ENCODE assay signal across 8 mouse cellular contexts in the genomic region with DNA sequence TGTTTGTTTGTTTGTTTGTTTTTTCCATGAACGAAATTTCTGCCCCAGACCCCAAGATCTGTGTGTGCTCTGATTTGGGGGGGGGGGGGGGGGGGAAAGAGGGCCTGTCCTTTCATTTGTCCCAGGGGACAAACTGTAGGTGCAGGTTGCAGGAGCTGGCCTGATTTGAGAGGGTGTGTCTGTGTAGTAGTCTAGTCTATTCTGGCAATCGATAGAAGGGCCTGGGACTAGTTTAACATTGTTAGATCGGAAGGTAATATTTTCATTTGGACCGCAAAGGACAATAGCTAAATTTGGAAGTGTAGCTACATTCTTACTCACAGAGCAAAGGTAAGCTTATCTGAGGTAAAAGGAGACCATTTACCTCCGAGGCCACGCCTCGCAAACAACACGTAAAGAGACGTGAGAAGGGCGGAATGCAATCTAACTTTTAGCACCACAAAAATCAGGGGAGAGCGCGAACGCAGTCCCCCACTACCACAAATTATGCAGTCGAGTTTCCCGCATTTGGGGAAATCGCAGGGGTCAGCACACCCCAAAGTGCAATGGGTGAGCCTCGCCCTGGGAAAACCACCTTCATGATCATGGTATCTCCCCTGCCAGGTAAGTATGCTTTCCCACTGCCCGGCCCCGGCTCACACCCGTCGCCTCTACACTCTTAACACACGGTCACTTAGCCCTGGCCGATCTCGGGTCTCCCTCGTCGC.
A peak's percentile ranks its signal among the peaks of the same experiment; 100 is the strongest.
DNase-seq lines count a peak whose midpoint lies in the region; ATAC-seq and TF ChIP-seq lines count a peak whose summit lies in the region.
"Not testable (repeated sequence)": the region's sequence is repeated elsewhere in the genome, so short reads cannot be mapped to it uniquely, and the experiment has no call there.

No protein-coding gene starts in this region.

- H3K27me3 ChIP-seq in embryonic facial prominence, embryonic 15.5 days: peaks cover 20% of the 10 kb centered on the region
- H3K27me3 ChIP-seq in heart, embryonic 11.5 days (ENCODE audit: control insufficient read depth, insufficient read depth, low read length); limb, embryonic 11.5 days (ENCODE audit: control insufficient read depth, insufficient read depth, low read length); neural tube, embryonic 11.5 days (ENCODE audit: control insufficient read depth, insufficient read depth, low read length); stomach, postnatal 0 days (ENCODE audit: control insufficient read depth, insufficient read depth, low read length): not testable (repeated sequence)
- H3K27me3 ChIP-seq in intestine, embryonic 14.5 days (replicated peaks; ENCODE audit: control insufficient read depth, insufficient read depth, low read length): peaks cover 16% of the 10 kb centered on the region
- H3K27me3 ChIP-seq in liver, embryonic 15.5 days: peaks cover 24% of the 10 kb centered on the region

- not testable (repeated sequence) for H3K4me3 ChIP-seq in embryonic facial prominence, embryonic 15.5 days (replicated peaks); heart, embryonic 11.5 days (ENCODE audit: low read depth, low read length); intestine, embryonic 14.5 days (ENCODE audit: low read depth, low read length); limb, embryonic 11.5 days (ENCODE audit: low read depth, low read length); liver, embryonic 15.5 days (replicated peaks); neural tube, embryonic 11.5 days (ENCODE audit: low read depth, low read length); stomach, postnatal 0 days (ENCODE audit: low read depth, low read length)

- H3K4me1 ChIP-seq in embryonic facial prominence, embryonic 15.5 days; heart, embryonic 11.5 days (ENCODE audit: control insufficient read depth, insufficient read depth, low read length); intestine, embryonic 14.5 days (replicated peaks; ENCODE audit: control insufficient read depth, insufficient read depth, low read length); limb, embryonic 11.5 days (ENCODE audit: control insufficient read depth, insufficient read depth, low read length); liver, embryonic 15.5 days (replicated peaks); neural tube, embryonic 11.5 days (ENCODE audit: control insufficient read depth, insufficient read depth, low read length); stomach, postnatal 0 days (replicated peaks; ENCODE audit: control insufficient read depth, insufficient read depth): not testable (repeated sequence)

- peak; percentile 63; the same call in 1 of the 2 replicates for ATAC-seq in embryonic facial prominence, embryonic 15.5 days (ENCODE audit: insufficient number of reproducible peaks, low FRiP score, low TSS enrichment, low read depth)
- 0 out of 2 replicates have a peak, but pooled peaks have one; percentile 7 for ATAC-seq in heart, embryonic 11.5 days (replicated peaks; ENCODE audit: insufficient number of reproducible peaks, low FRiP score, low TSS enrichment)
- peak; percentile 85 for ATAC-seq in intestine, embryonic 14.5 days (replicated peaks; ENCODE audit: low FRiP score, low TSS enrichment, low read depth)
- peak; percentile 87 for ATAC-seq in limb, embryonic 11.5 days (ENCODE audit: insufficient number of reproducible peaks, low FRiP score, low TSS enrichment, low read depth)
- peak; percentile 83 for ATAC-seq in liver, embryonic 15.5 days (ENCODE audit: insufficient read depth)
- ATAC-seq in megakaryocyte-erythroid progenitor cell, adult 5-6 weeks (replicated peaks; ENCODE audit: low FRiP score, low TSS enrichment, poor library complexity, severe bottlenecking): peak; percentile 87
- ATAC-seq in neural tube, embryonic 11.5 days (ENCODE audit: insufficient read depth, low FRiP score, low TSS enrichment): peak; percentile 74
- peak; percentile 70 for ATAC-seq in stomach, postnatal 0 days (ENCODE audit: low FRiP score, low TSS enrichment)

- H3K27ac ChIP-seq in embryonic facial prominence, embryonic 15.5 days (replicated peaks); heart, embryonic 11.5 days (ENCODE audit: low read depth, low read length); intestine, embryonic 14.5 days (ENCODE audit: low read depth); limb, embryonic 11.5 days (replicated peaks; ENCODE audit: low read depth, low read length); liver, embryonic 15.5 days (replicated peaks); neural tube, embryonic 11.5 days (ENCODE audit: low read depth, low read length); stomach, postnatal 0 days (replicated peaks): not testable (repeated sequence)

- no CpG with 5 or more reads among the region's 26 CpGs for WGBS in embryonic facial prominence, embryonic 15.5 days
- WGBS in heart, embryonic 11.5 days (ENCODE audit: insufficient replicate concordance): no CpG with 5 or more reads among the region's 26 CpGs
- no CpG with 5 or more reads among the region's 26 CpGs for WGBS in intestine, embryonic 14.5 days
- no CpG with 5 or more reads among the region's 26 CpGs for WGBS in limb, embryonic 11.5 days
- WGBS in liver, embryonic 15.5 days (ENCODE audit: insufficient replicate concordance): no CpG with 5 or more reads among the region's 26 CpGs
- WGBS in neural tube, embryonic 11.5 days: no CpG with 5 or more reads among the region's 26 CpGs
- no CpG with 5 or more reads among the region's 26 CpGs for WGBS in stomach, postnatal 0 days

- H3K9me3 ChIP-seq in embryonic facial prominence, embryonic 15.5 days (replicated peaks); heart, embryonic 11.5 days (replicated peaks; ENCODE audit: control insufficient read depth, low read length); intestine, embryonic 14.5 days (ENCODE audit: control insufficient read depth, low read length); limb, embryonic 11.5 days (ENCODE audit: control insufficient read depth, low read length); liver, embryonic 15.5 days (replicated peaks); neural tube, embryonic 11.5 days (ENCODE audit: control insufficient read depth, low read length); stomach, postnatal 0 days (ENCODE audit: control insufficient read depth, low read length): not testable (repeated sequence)

- not testable (repeated sequence) for H3K9ac ChIP-seq in embryonic facial prominence, embryonic 15.5 days; heart, embryonic 11.5 days (ENCODE audit: low read depth, low read length); intestine, embryonic 14.5 days (ENCODE audit: low read length); limb, embryonic 11.5 days (ENCODE audit: low read length); liver, embryonic 15.5 days; neural tube, embryonic 11.5 days (ENCODE audit: low read length); stomach, postnatal 0 days (ENCODE audit: low read length)

- DNase-seq in intestine, embryonic 14.5 days (ENCODE audit: low spot score); limb, embryonic 11.5 days (ENCODE audit: low spot score); neural tube, embryonic 11.5 days (ENCODE audit: low spot score); stomach, postnatal 0 days (ENCODE audit: low spot score): not testable (repeated sequence)

- not testable (repeated sequence) for H3K4me2 ChIP-seq in embryonic facial prominence, embryonic 15.5 days (replicated peaks); heart, embryonic 11.5 days; intestine, embryonic 14.5 days (ENCODE audit: low read length); limb, embryonic 11.5 days (ENCODE audit: low read depth, severe bottlenecking); liver, embryonic 15.5 days; neural tube, embryonic 11.5 days (ENCODE audit: low read depth); stomach, postnatal 0 days (replicated peaks; ENCODE audit: low read depth)

- not testable (repeated sequence) for H3K36me3 ChIP-seq in embryonic facial prominence, embryonic 15.5 days; heart, embryonic 11.5 days (ENCODE audit: control insufficient read depth, insufficient read depth, low read length); intestine, embryonic 14.5 days (ENCODE audit: control insufficient read depth, insufficient read depth, low read length); limb, embryonic 11.5 days (ENCODE audit: control insufficient read depth, insufficient read depth, low read length); liver, embryonic 15.5 days (replicated peaks); neural tube, embryonic 11.5 days (ENCODE audit: control insufficient read depth, insufficient read depth, low read length); stomach, postnatal 0 days (ENCODE audit: control insufficient read depth, insufficient read depth, low read length)

- not testable (repeated sequence) for TF ChIP-seq EP300 in stomach, postnatal 0 days (optimal IDR thresholded peaks at IDR 0.05)

- not testable (repeated sequence) for TF ChIP-seq CTCF in stomach, postnatal 0 days (IDR thresholded peaks at IDR 0.05; ENCODE audit: low read depth)

Comparison
In these comparisons a context has a peak if more than half of its experiments do, and no peak if none do; other contexts are left out.
1. ATAC-seq: peak in every context shown above with its lines; median percentile 87 in limb, embryonic 11.5 days; 87 in megakaryocyte-erythroid progenitor cell, adult 5-6 weeks; 85 in intestine, embryonic 14.5 days; 83 in liver, embryonic 15.5 days; 74 in neural tube, embryonic 11.5 days; 70 in stomach, postnatal 0 days; 63 in embryonic facial prominence, embryonic 15.5 days; 7 in heart, embryonic 11.5 days.